Mouse (Mus musculus) midbrain, embryonic 12.5 days (tissue): ENCODE results near the gene Olfr1043. TPM values are rescaled to one million over a fixed set of nuclear protein-coding genes. Genes with fewer than 3 reads are reported as not detected.
"Not testable (repeated sequence)": the region's sequence is repeated elsewhere in the genome, so short reads cannot be mapped to it uniquely, and the experiment has no call there.

Experiments
- ATAC-seq: fragments of 200-750 bp; cut with Nextera tagmentation; 2 replicates; pipeline ENCODE4 v1.8.0; 2017; ENCODE audit warnings: low read depth, moderate TSS enrichment, moderate library complexity; ENCODE audit not compliant: low FRiP score
- H3K27ac ChIP-seq: fragments of 300-500 bp; sonication (generic); replicated peaks from 2 replicates; pipeline ENCODE4 v1.5.1; 2016; ENCODE audit warnings: mild to moderate bottlenecking
- H3K27me3 ChIP-seq: fragments of 300-500 bp; sonication (generic); 2 replicates; pipeline ENCODE4 v1.6.1; 2016; ENCODE audit warnings: mild to moderate bottlenecking
- H3K36me3 ChIP-seq: fragments of 300-500 bp; sonication (generic); 2 replicates; pipeline ENCODE4 v1.6.1; 2016
- H3K4me1 ChIP-seq: fragments of 300-500 bp; sonication (generic); 2 replicates; pipeline ENCODE4 v1.6.1; 2016
- H3K4me2 ChIP-seq: fragments of 300-500 bp; sonication (generic); replicated peaks from 2 replicates; pipeline ENCODE4 v1.6.1; 2016; ENCODE audit warnings: mild to moderate bottlenecking, moderate library complexity
- H3K4me3 ChIP-seq: fragments of 300-500 bp; sonication (generic); 2 replicates; pipeline ENCODE4 v1.5.1; 2016; ENCODE audit warnings: mild to moderate bottlenecking
- H3K9ac ChIP-seq: fragments of 300-500 bp; sonication (generic); replicated peaks from 2 replicates; pipeline ENCODE4 v1.6.1; 2016; ENCODE audit warnings: mild to moderate bottlenecking, moderate library complexity
- H3K9me3 ChIP-seq: fragments of 300-500 bp; sonication (generic); 2 replicates; pipeline ENCODE4 v1.6.1; 2016; ENCODE audit warnings: mild to moderate bottlenecking
- WGBS: fragments of 180-500 bp; shearing (Covaris S2); methylation state at CpG from one replicate; pipeline ENCODE4 v1.1.7; 2016; 5-methylcytosine and 5-hydroxymethylcytosine counted together
- polyA plus RNA-seq: library from polyadenylated mRNA; unstranded; fragments of >200 nt; fragmentation: Nextera tagmentation; extraction: Ambion mirVana; gene quantifications from 2 replicates; pipeline ENCODE4 v1.2.1, GENCODE M21; 2016

The Olfr1043 gene
- not detected in 2 replicates for polyA plus RNA-seq

DNA sequence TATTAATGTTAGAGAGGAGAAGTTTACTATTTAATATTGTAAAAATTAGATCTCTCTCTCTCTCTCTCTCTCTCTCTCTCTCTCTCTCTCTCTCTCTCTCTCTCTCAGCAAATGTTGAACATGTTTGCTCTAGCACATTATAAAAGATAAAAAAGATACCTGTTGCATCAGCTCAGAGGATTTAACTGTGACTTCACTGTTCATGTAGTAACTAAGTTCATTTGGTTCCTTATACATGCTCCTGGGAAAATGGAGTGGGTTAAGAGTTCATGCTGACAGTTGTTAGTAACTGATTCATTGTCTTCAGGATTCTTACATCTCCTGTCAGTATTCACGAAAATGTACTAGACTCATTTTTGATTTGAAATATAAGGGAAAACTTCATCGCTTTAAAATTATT is at the start of gene Olfr1043:
Gene Olfr1043, minus strand, starts transcription at position 101 of the 400 bp plus-strand sequence.
- Histone ChIP-seq H3K4me1 (no peaks in the 10 kb centered on the region), H3K4me3 (no peak within 1 kb of the TSS), H3K9me3 (no peaks in the 10 kb centered on the region), H3K9ac (no peak within 1 kb of the TSS), H3K27ac (no peak within 1 kb of the TSS), H3K4me2 (no peak within 1 kb of the TSS), H3K27me3 (no peaks in the 10 kb centered on the region), H3K36me3 (no peaks in the 10 kb centered on the region)
- WGBS = 86% methylated on average over 2 of the region's 2 CpGs
- no peak for ATAC-seq

DNA sequence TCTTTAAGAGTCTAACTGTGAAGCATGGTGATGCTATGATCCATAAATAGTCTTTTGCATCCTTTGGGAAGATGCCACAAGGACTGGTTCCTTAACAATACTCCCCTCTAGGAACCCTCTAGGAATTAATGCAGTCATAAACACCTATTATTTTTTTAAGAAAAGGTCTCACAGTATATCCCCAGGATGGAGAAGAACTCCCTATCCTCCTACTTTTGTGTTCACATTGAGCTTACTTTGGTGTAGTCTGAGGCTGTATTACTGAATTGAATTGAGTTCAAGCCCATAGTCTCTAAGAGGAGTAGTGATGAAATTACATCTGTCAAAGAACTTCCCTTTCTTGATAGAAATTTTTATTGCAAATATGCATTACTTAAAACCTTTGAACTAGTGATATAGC is 35.6 kb upstream of the Olfr1043 start, which contains the start of gene Olfr1045:
Gene Olfr1045, minus strand, starts transcription at position 101 of the 400 bp plus-strand sequence.
- H3K27ac ChIP-seq = no peak within 1 kb of the TSS
- H3K4me1 ChIP-seq = no peaks in the 10 kb centered on the region
- ATAC-seq = no peak
- no peak within 1 kb of the TSS for H3K4me3 ChIP-seq
- no peaks in the 10 kb centered on the region for H3K27me3 ChIP-seq
- H3K9ac ChIP-seq = no peak within 1 kb of the TSS
- H3K4me2 ChIP-seq = no peak within 1 kb of the TSS
- H3K9me3 ChIP-seq = no peaks in the 10 kb centered on the region
- no peaks in the 10 kb centered on the region for H3K36me3 ChIP-seq

DNA sequence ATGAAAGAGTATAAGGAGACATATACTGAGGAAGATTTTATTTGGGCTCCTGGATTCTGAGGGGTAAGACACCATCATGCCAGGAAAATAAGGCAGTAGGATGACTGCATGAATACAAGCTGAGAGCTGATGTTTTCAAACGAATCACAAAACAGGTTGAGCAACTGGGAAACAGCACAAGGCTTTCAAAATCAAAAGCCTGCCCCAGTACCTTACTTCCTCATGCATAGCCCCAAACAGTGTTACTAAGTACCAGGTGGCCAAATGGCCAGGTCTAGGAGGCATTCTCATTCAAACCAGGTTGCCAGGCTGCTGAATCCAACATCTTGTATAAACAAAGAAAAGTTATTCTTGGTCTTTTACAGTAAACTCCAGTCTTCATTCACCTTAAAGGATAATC is 28.5 kb upstream of the Olfr1043 start:
- Histone ChIP-seq H3K4me2 (no peak overlapping the region), H3K4me3 (no peak overlapping the region), H3K27me3 (no peaks in the 10 kb centered on the region), H3K4me1 (no peaks in the 10 kb centered on the region), H3K9ac (no peak overlapping the region), H3K9me3 (no peaks in the 10 kb centered on the region), H3K36me3 (no peaks in the 10 kb centered on the region), H3K27ac (no peak overlapping the region)
- WGBS = 74% methylated on average over 1 of the region's 1 CpGs
- no peak for ATAC-seq

DNA sequence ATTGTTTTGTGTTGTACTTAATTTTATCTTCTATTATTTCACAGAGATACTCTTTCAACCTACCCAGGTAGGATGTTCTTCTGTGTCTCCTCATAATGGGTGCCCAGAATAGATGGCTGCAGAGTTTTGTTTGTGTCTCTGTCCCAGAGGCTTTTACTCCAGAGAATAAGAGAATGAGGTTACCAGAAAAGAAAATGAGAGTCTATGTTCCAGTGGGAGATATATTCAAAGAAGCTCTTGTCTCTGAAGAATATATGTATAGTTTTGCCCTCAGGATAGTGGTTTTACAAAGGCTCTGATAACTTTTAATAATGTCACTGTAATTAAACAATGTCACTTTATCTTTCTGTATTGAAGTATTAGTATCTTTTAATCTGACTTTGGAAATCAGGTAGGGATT is 18.3 kb upstream of the Olfr1043 start, which contains the start of gene Olfr52:
Gene Olfr52, minus strand, starts transcription at position 101 of the 400 bp plus-strand sequence.
- Histone ChIP-seq H3K4me2 (no peak within 1 kb of the TSS), H3K9me3 (no peaks in the 10 kb centered on the region), H3K9ac (no peak within 1 kb of the TSS), H3K27ac (no peak within 1 kb of the TSS), H3K4me3 (no peak within 1 kb of the TSS), H3K36me3 (no peaks in the 10 kb centered on the region), H3K4me1 (no peaks in the 10 kb centered on the region), H3K27me3 (no peaks in the 10 kb centered on the region)
- no peak for ATAC-seq

DNA sequence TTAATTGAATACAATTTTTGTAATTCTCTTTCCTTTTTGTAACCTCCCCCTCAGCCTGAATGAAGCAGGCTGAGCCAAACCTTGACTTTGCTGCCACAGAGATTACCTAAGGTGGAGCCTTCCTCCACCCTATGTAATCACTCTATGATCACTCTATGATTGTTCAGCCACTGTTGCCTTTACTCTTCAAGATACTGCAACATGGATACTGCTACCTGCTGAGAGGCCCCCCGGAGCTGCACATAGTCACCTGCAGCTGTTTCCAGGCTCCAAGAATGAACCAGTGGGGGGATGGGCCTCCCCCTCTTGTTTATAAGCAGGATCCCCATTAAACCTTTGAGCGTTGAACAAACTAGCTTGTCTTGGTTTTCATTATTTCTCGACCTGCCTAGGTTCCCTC is 12.6 kb upstream of the Olfr1043 start:
- WGBS = 73% methylated on average over 3 of the region's 3 CpGs
- H3K27me3 ChIP-seq = no peaks in the 10 kb centered on the region

DNA sequence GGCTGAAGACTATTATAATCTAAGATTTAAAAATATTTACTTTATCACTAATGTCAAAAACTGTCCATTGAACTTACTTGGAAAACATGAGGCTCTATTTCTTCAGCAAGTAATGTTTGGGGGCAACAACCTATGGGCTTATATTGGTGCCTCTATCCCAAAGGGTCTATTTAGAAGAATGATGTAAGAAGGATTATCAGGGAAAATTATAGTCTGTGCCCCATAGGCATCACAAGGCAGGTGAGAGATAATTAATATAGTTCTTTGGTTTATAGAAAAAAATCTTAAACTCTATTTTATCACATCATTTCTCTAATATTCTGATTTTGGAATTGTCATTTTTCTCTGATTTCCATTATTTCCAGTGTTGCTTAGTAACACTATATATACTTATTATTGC is 10.4 kb upstream of the Olfr1043 start, which contains the start of gene Olfr1044:
Gene Olfr1044, minus strand, starts transcription at position 101 of the 400 bp plus-strand sequence.
- ATAC-seq = no peak
- no peak within 1 kb of the TSS for H3K27ac ChIP-seq
- H3K9ac ChIP-seq = no peak within 1 kb of the TSS
- H3K27me3 ChIP-seq = no peaks in the 10 kb centered on the region
- no peaks in the 10 kb centered on the region for H3K36me3 ChIP-seq
- no peaks in the 10 kb centered on the region for H3K4me1 ChIP-seq
- no peak within 1 kb of the TSS for H3K4me3 ChIP-seq
- H3K4me2 ChIP-seq = no peak within 1 kb of the TSS
- no peaks in the 10 kb centered on the region for H3K9me3 ChIP-seq

More for the DNA sequence above, 12.6 kb upstream of the Olfr1043 start:
- Histone ChIP-seq H3K9ac (no peak overlapping the region), H3K4me3 (no peak overlapping the region), H3K9me3 (no peaks in the 10 kb centered on the region), H3K4me1 (no peaks in the 10 kb centered on the region), H3K36me3 (no peaks in the 10 kb centered on the region), H3K4me2 (no peak overlapping the region), H3K27ac (no peak overlapping the region)
- no peak for ATAC-seq

DNA sequence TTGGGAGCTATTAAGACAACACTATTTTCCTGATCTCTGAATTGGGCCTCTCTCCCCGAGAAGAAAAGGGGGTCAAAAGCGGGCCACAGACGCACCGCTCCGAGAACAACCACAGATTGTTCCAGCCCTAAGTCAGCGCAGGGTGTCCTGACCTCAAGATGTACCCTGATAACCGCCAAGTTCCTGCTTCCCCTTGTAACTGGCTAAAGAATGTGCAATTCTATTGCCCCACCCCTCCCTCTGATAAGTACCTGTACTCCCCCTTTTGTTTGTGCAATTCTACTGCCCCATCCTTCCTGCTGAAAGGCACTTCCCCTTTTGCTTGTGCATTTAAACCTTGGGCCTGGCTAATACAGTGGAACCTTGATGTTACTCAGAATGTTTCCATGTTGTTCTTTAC is 8.1 kb upstream of the Olfr1043 start:
- H3K9me3 ChIP-seq, H3K36me3 ChIP-seq, H3K27me3 ChIP-seq, ATAC-seq, H3K27ac ChIP-seq, H3K4me1 ChIP-seq, H3K4me2 ChIP-seq, H3K9ac ChIP-seq, H3K4me3 ChIP-seq: not testable (repeated sequence)
- WGBS = 81% methylated on average over 7 of the region's 7 CpGs

DNA sequence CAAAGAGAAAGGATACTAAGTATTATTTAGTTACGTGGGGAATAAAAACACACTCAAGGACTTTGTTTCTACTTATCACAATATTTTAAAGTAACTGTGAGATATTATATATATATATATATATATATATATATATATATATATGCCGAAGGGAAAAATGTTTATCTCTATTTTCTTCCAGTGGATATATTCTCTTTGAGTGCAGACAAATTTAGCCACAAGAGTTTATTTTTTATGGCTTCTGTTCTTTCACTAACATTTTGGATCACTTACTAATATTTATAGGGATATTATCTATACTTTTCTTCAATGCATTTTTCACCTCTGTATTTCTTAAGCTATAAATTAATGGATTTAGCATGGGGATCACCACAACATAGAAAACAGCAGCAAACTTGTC is 5.6 kb downstream of the Olfr1043 start, which contains the start of gene Olfr1042:
Gene Olfr1042, minus strand, starts transcription at position 101 of the 400 bp plus-strand sequence.
- H3K4me1 ChIP-seq = no peaks in the 10 kb centered on the region
- WGBS = 97% methylated on average over 2 of the region's 2 CpGs
- no peak within 1 kb of the TSS for H3K4me3 ChIP-seq
- no peaks in the 10 kb centered on the region for H3K27me3 ChIP-seq
- no peaks in the 10 kb centered on the region for H3K9me3 ChIP-seq
- H3K36me3 ChIP-seq = no peaks in the 10 kb centered on the region
- H3K9ac ChIP-seq = no peak within 1 kb of the TSS
- H3K4me2 ChIP-seq = no peak within 1 kb of the TSS
- no peak for ATAC-seq
- no peak within 1 kb of the TSS for H3K27ac ChIP-seq

DNA sequence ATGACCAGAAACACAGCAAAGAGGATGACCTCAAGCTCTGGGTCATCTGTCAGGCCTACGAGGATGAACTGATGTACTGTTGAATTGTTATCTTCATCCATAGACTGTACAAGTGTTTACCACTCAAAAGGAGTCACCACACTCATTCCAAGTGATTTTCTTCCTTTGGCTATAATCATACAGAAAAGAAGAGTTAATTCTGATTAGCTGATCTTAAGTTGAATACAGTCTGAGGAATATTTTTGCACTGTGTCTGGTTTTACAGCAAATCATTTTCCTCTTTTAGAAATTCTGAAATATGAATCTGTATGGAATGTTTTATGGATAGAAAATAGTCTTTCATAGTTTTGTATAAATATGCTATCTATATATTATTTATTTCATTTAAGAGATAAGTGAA is 20.7 kb downstream of the Olfr1043 start, which contains the start of gene Olfr1040:
Gene Olfr1040, minus strand, starts transcription at position 101 of the 400 bp plus-strand sequence.
- 91% methylated on average over 1 of the region's 1 CpGs for WGBS
- H3K9ac ChIP-seq = no peak within 1 kb of the TSS
- H3K27ac ChIP-seq = no peak within 1 kb of the TSS
- no peaks in the 10 kb centered on the region for H3K27me3 ChIP-seq
- no peaks in the 10 kb centered on the region for H3K9me3 ChIP-seq
- no peaks in the 10 kb centered on the region for H3K36me3 ChIP-seq
- H3K4me3 ChIP-seq = no peak within 1 kb of the TSS
- ATAC-seq = no peak
- no peak within 1 kb of the TSS for H3K4me2 ChIP-seq
- no peaks in the 10 kb centered on the region for H3K4me1 ChIP-seq

DNA sequence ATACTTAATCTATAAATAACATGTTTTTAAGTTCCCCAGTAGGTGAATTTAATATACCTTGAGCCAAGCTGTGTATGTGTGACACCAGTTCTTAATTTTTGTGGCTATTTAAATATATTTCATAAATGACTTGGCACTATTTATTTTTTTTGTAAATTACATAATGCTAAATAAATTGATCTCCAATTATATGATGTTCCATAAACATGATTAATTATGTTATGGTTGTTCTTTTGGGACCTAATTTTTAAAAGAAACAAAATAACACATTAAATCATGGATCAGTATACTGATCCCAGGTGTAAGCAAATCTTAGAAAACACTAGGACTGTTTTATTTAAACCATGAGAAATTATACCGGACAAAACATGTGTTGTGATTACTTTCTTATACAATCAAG is 31.5 kb downstream of the Olfr1043 start, which contains the start of gene Olfr1039:
Gene Olfr1039, minus strand, starts transcription at position 101 of the 400 bp plus-strand sequence.
- 96% methylated on average over 1 of the region's 1 CpGs for WGBS
- no peaks in the 10 kb centered on the region for H3K4me1 ChIP-seq
- no peaks in the 10 kb centered on the region for H3K9me3 ChIP-seq
- no peak within 1 kb of the TSS for H3K4me3 ChIP-seq
- no peaks in the 10 kb centered on the region for H3K27me3 ChIP-seq
- H3K9ac ChIP-seq = no peak within 1 kb of the TSS
- ATAC-seq = no peak
- H3K36me3 ChIP-seq = no peaks in the 10 kb centered on the region
- no peak within 1 kb of the TSS for H3K4me2 ChIP-seq
- H3K27ac ChIP-seq = no peak within 1 kb of the TSS

Other genes starting within 250 kb of the Olfr1043 start
- gene Olfr1026, start 246.0 kb downstream of the Olfr1043 start, polyA plus RNA-seq = not detected in 2 replicates
- not detected in 2 replicates for gene Olfr1028, start 217.1 kb downstream of the Olfr1043 start, polyA plus RNA-seq
- not detected in 2 replicates for gene Olfr1029, start 193.6 kb downstream of the Olfr1043 start, polyA plus RNA-seq
- not detected in 2 replicates for gene Olfr1030, start 188.2 kb downstream of the Olfr1043 start, polyA plus RNA-seq
- not detected in 2 replicates for gene Olfr1031, start 177.2 kb downstream of the Olfr1043 start, polyA plus RNA-seq
- gene Olfr1032, start 162.0 kb downstream of the Olfr1043 start, polyA plus RNA-seq = not detected in 2 replicates
- gene Olfr1033, start 146.9 kb downstream of the Olfr1043 start, polyA plus RNA-seq = not detected in 2 replicates
- 0.05 TPM in 1 of 2 replicates, not detected in the other for gene Olfr1034, start 121.7 kb downstream of the Olfr1043 start, polyA plus RNA-seq
- not detected in 2 replicates for gene Olfr1036, start 93.5 kb downstream of the Olfr1043 start, polyA plus RNA-seq
- not detected in 2 replicates for gene Olfr1037, start 80.1 kb downstream of the Olfr1043 start, polyA plus RNA-seq
- gene Olfr1039, start 31.6 kb downstream of the Olfr1043 start, polyA plus RNA-seq = not detected in 2 replicates
- not detected in 2 replicates for gene Olfr1040, start 20.8 kb downstream of the Olfr1043 start, polyA plus RNA-seq
- not detected in 2 replicates for gene Olfr1042, start 5.7 kb downstream of the Olfr1043 start, polyA plus RNA-seq
- gene Olfr1044, start 10.3 kb upstream of the Olfr1043 start, polyA plus RNA-seq = not detected in 2 replicates
- not detected in 2 replicates for gene Olfr52, start 18.2 kb upstream of the Olfr1043 start, polyA plus RNA-seq
- gene Olfr1045, start 35.5 kb upstream of the Olfr1043 start, polyA plus RNA-seq = not detected in 2 replicates
- gene Olfr1046, start 51.8 kb upstream of the Olfr1043 start, polyA plus RNA-seq = not detected in 2 replicates
- gene Olfr1047, start 63.9 kb upstream of the Olfr1043 start, polyA plus RNA-seq = not detected in 2 replicates
- gene Olfr1048, start 72.8 kb upstream of the Olfr1043 start, polyA plus RNA-seq = not detected in 2 replicates
- gene Olfr1049, start 90.8 kb upstream of the Olfr1043 start, polyA plus RNA-seq = not detected in 2 replicates
- not detected in 2 replicates for gene Olfr1051, start 111.6 kb upstream of the Olfr1043 start, polyA plus RNA-seq
- not detected in 2 replicates for gene Olfr1052, start 124.9 kb upstream of the Olfr1043 start, polyA plus RNA-seq
- not detected in 2 replicates for gene Olfr1053, start 147.8 kb upstream of the Olfr1043 start, polyA plus RNA-seq
- not detected in 2 replicates for gene Olfr1054, start 167.9 kb upstream of the Olfr1043 start, polyA plus RNA-seq
- not detected in 2 replicates for gene Olfr1055, start 182.8 kb upstream of the Olfr1043 start, polyA plus RNA-seq
- gene Olfr1056, start 194.9 kb upstream of the Olfr1043 start, polyA plus RNA-seq = not detected in 2 replicates
- not detected in 2 replicates for gene Olfr1057, start 210.9 kb upstream of the Olfr1043 start, polyA plus RNA-seq
- not detected in 2 replicates for gene Olfr1058, start 221.0 kb upstream of the Olfr1043 start, polyA plus RNA-seq
- not detected in 2 replicates for gene Olfr1061, start 246.5 kb upstream of the Olfr1043 start, polyA plus RNA-seq